Mouse (Mus musculus) ES-E14 (cell line): ENCODE measurements at regions not wholly inside any gene's neighbourhood (a gene's known extent, or its start where the extent isn't known, plus 50 kb on each side); places are given as distances from the start of the nearest gene placed in this dataset.

ENCODE experiments used
- DNase-seq: peaks from one replicate; pipeline ENCODE4 v3.0.0-alpha.2; 2013; ENCODE audit warnings: low read depth, low spot score
- H3K27ac ChIP-seq: 2 replicates; pipeline ENCODE4 v1.5.1; 2012; ENCODE audit warnings: low read depth, mild to moderate bottlenecking, low read length, moderate library complexity, mixed read lengths; ENCODE audit not compliant: poor library complexity, insufficient read depth, severe bottlenecking
- H3K36me3 ChIP-seq: 2 replicates; pipeline ENCODE4 v1.6.1; 2012; ENCODE audit warnings: mild to moderate bottlenecking, low read length, moderate library complexity, mixed read lengths; ENCODE audit not compliant: control insufficient read depth, poor library complexity, insufficient read depth, severe bottlenecking
- H3K4me1 ChIP-seq, 2 experiments: fragments of 150-350 bp in 1 of 2; sonication (generic) in 1 of 2; 2 replicates each; pipeline ENCODE4 v1.6.1; 2012; ENCODE audit warnings: low read length in 2 of 2, mild to moderate bottlenecking in 1 of 2, mixed read lengths in 1 of 2; ENCODE audit not compliant: control insufficient read depth in 2 of 2, insufficient read depth in 2 of 2, poor library complexity in 1 of 2
- H3K4me3 ChIP-seq, 2 experiments: fragments of 150-350 bp in 1 of 2; sonication (generic) in 1 of 2; 2 replicates each; pipeline ENCODE4 v1.5.1; 2012; ENCODE audit warnings: low read length in 2 of 2, low read depth in 1 of 2, mild to moderate bottlenecking in 1 of 2, mixed read lengths in 1 of 2; ENCODE audit not compliant: insufficient read depth in 1 of 2, poor library complexity in 1 of 2, severe bottlenecking in 1 of 2
- H3K9ac ChIP-seq: 2 replicates; pipeline ENCODE4 v1.6.1; 2012; ENCODE audit warnings: low read depth, mild to moderate bottlenecking, low read length, mixed read lengths; ENCODE audit not compliant: poor library complexity, insufficient read depth, severe bottlenecking
- H3K9me3 ChIP-seq: fragments of 150-350 bp; sonication (generic); 2 replicates; pipeline ENCODE4 v1.6.1; 2012; ENCODE audit warnings: low read depth, mild to moderate bottlenecking, low read length; ENCODE audit not compliant: control insufficient read depth, insufficient read depth
- CHD2 ChIP-seq: IDR thresholded peaks from 2 replicates; pipeline ENCODE4 v1.6.1; 2014; ENCODE audit warnings: mild to moderate bottlenecking, low read depth, low read length, inconsistent platforms
- HCFC1 ChIP-seq: IDR thresholded peaks from 2 replicates; pipeline ENCODE4 v1.6.1; 2012; ENCODE audit warnings: low read length, inconsistent platforms, borderline replicate concordance; ENCODE audit not compliant: insufficient read depth
- MAFK ChIP-seq: IDR thresholded peaks from 2 replicates; pipeline ENCODE4 v1.6.1; 2014; ENCODE audit warnings: mild to moderate bottlenecking, low read depth, low read length, inconsistent platforms; ENCODE audit not compliant: insufficient read depth
- ZC3H11A ChIP-seq: IDR thresholded peaks from 2 replicates; pipeline ENCODE4 v1.6.1; 2012; ENCODE audit warnings: low read depth, mild to moderate bottlenecking, inconsistent platforms, low read length, borderline replicate concordance
- ZNF384 ChIP-seq: IDR thresholded peaks from 2 replicates; pipeline ENCODE4 v1.6.1; 2012; ENCODE audit warnings: low read depth, low read length, inconsistent platforms
- in situ Hi-C, 2 experiments: fragments of 600-800 bp; cut with MboI; formaldehyde crosslinking; loops; one replicate each; pipeline ENCODE4 v1.15.1; 2025; ENCODE audit warnings: low sequenced_read_pairs in 2 of 2, inconsistent platforms in 1 of 2; ENCODE audit not compliant: unreplicated experiment in 2 of 2

DNA sequence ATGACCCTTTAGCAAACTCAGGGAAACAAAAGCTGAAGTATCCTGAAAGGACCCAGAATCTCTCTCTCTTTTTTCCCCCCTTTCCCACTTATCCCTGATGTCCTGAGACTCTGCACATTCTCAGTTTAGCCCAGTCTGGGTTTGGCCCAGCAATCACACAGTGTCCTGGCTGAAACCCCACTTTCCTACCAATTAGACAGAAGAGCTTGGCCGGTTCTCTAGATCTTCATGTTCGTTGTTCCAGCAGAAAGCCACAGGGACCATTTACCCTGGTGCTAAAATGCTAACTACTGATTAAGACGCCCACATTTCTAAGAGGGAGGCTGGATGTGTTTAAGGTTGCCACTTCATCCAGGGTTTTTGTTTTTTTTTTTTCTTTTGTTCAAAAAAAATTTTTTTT, 151.3 kb downstream of the Evx1 start:
- no peak overlapping the region for H3K27ac ChIP-seq
- no peak for DNase-seq
- H3K9me3 ChIP-seq = no peaks in the 10 kb centered on the region
- H3K36me3 ChIP-seq = no peaks in the 10 kb centered on the region
- in situ Hi-C loops = no loop called here
- H3K9ac ChIP-seq = no peak overlapping the region
- peaks cover 0 to 2% of the 10 kb centered on the region in 2 experiments; a peak in 1 of 4 replicates for H3K4me1 ChIP-seq
- H3K4me3 ChIP-seq = no peak overlapping the region
- TF ChIP-seq HCFC1 (no peak), CHD2 (no peak), ZNF384 (no peak), MAFK (no peak), ZC3H11A (no peak)

GRCm38 (mm10) chr6:52465834-52466525, 152.7 kb downstream of the Evx1 start:
- Histone ChIP-seq H3K36me3 (no peaks in the 10 kb centered on the region), H3K4me1 (peaks cover 0 to 2% of the 10 kb centered on the region in 2 experiments; a peak in 1 of 4 replicates), H3K9me3 (no peaks in the 10 kb centered on the region), H3K4me3 (no peak overlapping the region), H3K27ac (no peak overlapping the region), H3K9ac (no peak overlapping the region)
- TF ChIP-seq HCFC1 (no peak), CHD2 (no peak), ZC3H11A (no peak), ZNF384 (no peak), MAFK (no peak)
- no peak for DNase-seq
- in situ Hi-C loops = no loop called here

DNA sequence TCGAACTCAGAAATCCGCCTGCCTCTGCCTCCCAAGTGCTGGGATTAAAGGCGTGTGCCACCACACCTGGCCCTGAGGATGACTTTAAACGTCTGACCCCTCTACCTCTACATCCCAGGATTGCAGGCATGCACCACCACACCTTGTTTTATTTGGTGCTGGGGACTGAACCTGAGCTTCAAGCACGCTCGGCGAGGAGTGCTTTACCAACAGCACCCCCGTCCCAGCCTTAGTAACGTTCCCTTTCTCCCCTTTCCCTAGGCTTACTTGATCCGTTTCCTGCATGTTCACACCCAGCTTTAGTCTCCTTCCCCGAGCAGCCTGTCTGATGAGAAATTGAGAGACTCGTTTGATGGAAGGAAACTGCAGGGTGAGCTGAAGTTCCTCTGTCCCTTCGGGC, 157.5 kb downstream of the Evx1 start:
- H3K4me1 ChIP-seq = no peaks in the 10 kb centered on the region; a peak in 1 of 4 replicates

DNA sequence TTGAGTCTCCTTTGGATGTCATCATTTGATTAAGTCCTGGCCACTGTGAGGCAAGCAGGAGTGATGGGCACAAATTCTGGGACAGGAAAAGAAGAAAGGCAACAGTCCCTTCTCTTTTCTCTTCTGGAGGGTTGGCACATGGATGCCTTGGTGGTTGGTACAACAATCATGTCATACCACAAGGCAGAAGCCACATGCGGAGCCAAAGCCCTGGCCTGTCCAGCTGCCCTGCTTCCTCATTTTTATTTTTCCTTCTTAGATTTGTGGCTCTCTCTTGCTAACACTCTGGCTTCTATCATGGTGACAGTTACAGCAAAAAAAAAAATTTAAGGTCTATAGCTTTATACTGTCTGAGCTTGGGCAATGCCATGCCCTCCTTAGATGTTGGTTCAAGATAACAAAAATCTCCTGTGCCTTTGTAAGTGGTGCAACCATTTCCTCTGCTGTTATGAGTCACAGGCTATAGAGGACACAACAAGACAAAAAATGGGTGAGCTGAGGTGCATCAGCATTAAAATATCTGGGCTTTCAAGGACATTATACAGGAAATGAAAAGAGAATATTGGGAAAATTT, 158.2 kb downstream of the Evx1 start:
- DNase-seq = no peak
- H3K4me3 ChIP-seq = no peak overlapping the region
- H3K27ac ChIP-seq = no peak overlapping the region
- no peaks in the 10 kb centered on the region for H3K9me3 ChIP-seq
- TF ChIP-seq ZNF384 (no peak), ZC3H11A (no peak), MAFK (no peak), HCFC1 (no peak), CHD2 (no peak)
- H3K4me1 ChIP-seq = no peaks in the 10 kb centered on the region; a peak in 1 of 4 replicates
- no peaks in the 10 kb centered on the region for H3K36me3 ChIP-seq
- in situ Hi-C loops = no loop called here
- H3K9ac ChIP-seq = no peak overlapping the region

More for the DNA sequence above, 157.5 kb downstream of the Evx1 start:
- H3K4me3 ChIP-seq = no peak overlapping the region
- no peaks in the 10 kb centered on the region for H3K9me3 ChIP-seq
- H3K36me3 ChIP-seq = no peaks in the 10 kb centered on the region
- H3K9ac ChIP-seq = no peak overlapping the region
- no peak for DNase-seq
- TF ChIP-seq ZC3H11A (no peak), HCFC1 (no peak), ZNF384 (no peak), MAFK (no peak), CHD2 (no peak)
- in situ Hi-C loops = no loop called here
- H3K27ac ChIP-seq = no peak overlapping the region
